Mouse (Mus musculus) spleen, postnatal 10 days (tissue): ENCODE measurements around the gene Hexim1.
A peak's percentile ranks its signal among the peaks of the same experiment; 100 is the strongest.

Experiments
- DNase-seq, 2 experiments: peaks; one replicate each; pipeline ENCODE4 v3.0.0; 2021 to 2022; ENCODE audit warnings: low spot score in 2 of 2

Gene Hexim1

GRCm38 (mm10) chr11:103147766-103148165 lies 31.7 kb downstream of the Hexim1 start:
- DNase-seq = no peak

- DNase-seq = no peak
These were observed 33.7 kb downstream of the Hexim1 start for GRCm38 (mm10) chr11:103149771-103150170.

DNA sequence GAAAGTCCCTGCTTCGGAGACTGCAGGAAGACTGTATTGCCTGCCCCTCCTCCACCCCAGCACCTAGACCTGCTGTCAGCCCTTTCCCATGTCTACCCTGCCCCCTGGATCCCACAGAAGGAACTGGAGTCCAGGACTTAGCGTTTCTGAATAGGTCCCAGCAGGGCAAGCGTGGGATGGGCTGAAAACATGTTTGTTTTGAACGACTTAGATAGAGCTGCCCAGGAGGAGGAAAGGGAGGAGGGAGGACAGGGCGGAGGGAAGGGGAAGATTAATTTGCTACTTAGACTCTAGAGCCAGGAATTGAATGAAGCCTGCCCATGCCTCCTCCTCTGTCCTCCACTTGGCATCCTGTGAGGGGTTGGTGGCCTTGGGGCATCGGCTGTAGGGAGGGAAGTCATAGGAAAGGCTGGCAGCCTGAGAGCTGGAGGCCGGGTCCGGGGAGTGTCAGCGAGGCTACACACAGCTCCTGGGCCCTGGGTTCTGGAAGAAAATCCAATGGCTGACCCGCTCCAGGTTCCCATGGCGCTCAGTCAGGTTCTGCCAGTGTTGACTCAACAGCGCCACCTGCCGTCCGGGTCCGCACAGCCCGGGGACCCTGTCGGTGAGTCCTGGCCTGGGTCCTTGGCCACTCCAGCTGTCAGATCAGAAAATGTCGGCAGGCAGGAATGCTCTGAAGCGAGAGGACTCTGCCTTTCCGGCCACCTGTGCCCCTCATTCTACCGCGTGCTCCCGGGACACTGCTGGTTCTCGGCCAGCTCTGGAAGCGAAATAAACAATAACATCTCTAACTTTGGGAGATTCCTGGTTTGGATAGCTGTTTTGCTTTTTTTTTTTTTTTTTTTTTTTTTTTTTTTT lies 42.8 kb downstream of the Hexim1 start:
- peak; percentile 96 to 97 for DNase-seq

- no peak for DNase-seq
These were observed 44.7 kb downstream of the Hexim1 start for GRCm38 (mm10) chr11:103160738-103161137.

GRCm38 (mm10) chr11:103161449-103161848 lies 45.4 kb downstream of the Hexim1 start:
- DNase-seq = no peak

DNA sequence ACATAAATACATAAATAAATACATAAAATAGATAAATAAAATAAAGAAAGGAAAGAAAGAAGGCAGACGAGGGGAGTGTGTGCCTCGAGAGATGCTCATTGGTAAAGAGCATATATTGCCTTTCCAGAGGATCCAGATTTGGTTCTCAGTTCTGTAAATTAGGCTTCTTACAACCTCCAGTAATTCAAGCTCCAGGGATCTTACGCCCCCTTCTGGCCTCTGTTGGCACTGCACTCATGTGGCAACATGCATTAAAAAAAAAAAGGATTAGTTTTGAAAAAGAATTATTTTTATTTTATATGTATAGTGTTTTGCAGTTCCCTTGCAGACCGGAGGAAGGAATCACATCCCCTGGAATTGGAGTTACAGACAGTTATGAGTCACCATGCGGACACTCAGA lies 46.1 kb downstream of the Hexim1 start:
- peak in 1 of 2 experiments; percentile 74 for DNase-seq

DNA sequence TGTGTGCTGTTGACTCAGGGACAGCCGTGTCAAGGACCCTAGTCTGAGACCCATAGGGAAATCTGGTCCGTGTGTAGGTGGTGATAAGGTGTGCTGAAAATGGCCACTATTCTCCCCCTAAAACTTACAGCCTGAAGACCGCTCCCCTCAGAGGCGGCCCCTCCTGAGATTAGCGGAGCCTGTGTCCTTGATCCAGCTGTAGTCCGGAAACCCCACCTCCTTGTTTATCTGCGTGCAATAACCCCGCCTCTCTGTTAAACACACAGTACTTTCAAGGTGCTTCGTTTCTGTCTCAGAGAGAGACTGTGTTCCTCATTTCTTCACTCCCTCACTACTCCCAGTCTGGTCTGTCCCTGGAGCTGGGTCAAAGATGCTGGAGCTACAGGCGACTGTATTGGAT lies 48.4 kb downstream of the Hexim1 start:
- DNase-seq = no peak

- peak in 1 of 2 experiments; percentile 79 for DNase-seq
These were observed 52.8 kb downstream of the Hexim1 start for GRCm38 (mm10) chr11:103168690-103169390.
